Mouse (Mus musculus) cerebellum, adult 9-10 months (tissue): Measurements from ENCODE around the gene Sox8.
A peak's percentile ranks its signal among the peaks of the same experiment; 100 is the strongest.

Experiments
- DNase-seq: peaks from one replicate; pipeline ENCODE4 v3.0.0; 2022

The Sox8 gene

DNA sequence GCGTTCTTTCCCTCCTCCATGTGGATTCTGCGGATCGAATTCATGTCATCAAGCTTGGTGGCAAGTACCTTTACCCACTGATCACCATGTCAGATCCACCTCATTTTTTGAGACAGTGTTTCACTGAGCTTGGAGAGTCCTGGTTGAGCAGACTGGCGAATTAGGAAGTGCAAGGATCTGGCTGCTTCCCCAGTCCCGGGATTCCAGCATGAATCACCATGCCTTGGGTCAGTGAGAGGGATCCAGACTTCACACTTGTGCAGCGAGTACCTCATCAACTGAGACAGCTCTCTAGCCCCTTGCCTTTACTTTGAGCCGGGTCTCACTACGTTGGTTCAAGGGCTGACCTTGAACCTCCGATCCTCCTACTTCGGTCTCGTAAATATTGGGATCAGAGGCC is 19.2 kb downstream of the Sox8 start:
- no peak for DNase-seq

DNA sequence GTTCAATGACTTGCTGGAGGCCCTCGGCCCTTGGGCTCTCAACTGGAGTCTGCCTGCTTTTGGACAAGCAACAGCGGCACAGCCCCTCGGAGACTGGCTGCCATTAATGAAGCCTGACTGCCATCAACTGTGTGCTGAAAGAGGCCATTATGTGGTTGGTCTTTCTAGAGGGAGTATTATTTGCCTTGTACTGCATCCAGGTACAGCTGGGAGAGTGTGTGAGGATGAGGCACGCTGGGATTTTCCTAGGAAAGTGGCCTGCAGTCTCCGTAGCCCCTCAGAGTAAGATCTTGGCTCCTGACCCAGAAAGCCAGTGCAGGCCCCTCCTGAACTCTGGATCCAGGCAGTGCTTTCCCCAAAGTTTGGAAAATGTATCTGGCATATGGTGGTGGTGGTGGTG is 20.5 kb downstream of the Sox8 start:
- no peak for DNase-seq

DNA sequence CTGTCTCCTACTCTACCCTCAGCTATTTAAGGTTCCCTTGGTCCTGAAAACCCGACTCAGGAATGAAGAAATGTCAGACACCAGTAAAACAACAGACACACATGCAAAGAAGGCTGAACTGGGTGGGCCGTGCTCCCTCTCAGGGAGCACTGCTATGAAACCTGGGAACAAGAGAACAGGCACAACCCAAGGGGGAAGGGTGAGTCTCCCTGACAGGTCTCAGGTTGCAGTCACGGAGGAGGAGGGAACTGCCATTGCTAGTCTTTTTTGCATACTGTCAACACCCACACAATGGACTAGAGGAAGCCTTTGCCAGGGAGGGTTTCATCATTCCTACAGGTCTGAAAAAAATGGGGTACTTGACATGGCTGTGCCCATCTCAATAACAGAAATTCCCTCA is 23.5 kb downstream of the Sox8 start:
- no peak for DNase-seq

DNA sequence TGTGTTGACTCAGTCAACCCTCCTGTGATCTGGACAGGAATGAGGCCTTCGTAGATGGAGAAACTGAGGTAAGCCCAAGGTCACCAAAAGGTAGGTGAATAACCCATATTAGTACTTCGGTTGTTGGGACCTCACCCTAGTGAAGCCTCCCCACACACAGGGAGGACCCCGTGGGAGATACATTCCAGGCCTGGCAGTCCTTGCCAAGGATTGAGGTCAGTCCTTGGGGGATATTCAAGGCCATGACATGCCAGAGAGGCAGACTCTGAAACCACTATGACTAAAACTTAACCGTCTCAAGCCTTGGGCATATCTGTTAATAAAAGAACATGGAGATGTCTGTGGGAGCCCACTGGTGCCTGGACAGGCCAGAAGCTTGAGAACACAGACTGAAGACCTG is 28.7 kb downstream of the Sox8 start:
- no peak for DNase-seq

DNA sequence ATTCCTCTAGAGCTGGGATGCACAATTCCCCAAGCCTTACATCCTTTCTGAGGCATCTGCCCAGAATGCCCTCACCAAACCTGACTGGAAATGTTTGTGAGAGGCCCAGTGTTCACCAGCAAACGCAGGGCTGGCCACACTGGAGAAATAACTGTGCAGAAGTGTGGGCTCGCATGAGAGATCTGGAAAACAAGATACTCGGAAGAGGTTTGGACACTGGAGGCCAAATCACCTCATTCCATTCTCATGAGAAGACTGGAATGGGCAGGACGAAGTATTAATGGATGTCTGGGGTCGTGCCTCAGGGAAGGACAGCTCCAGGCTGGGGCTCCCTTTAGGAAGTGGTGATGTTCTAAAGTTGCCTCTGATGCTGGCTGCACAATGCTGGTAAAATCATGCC is 29.8 kb downstream of the Sox8 start:
- no peak for DNase-seq

DNA sequence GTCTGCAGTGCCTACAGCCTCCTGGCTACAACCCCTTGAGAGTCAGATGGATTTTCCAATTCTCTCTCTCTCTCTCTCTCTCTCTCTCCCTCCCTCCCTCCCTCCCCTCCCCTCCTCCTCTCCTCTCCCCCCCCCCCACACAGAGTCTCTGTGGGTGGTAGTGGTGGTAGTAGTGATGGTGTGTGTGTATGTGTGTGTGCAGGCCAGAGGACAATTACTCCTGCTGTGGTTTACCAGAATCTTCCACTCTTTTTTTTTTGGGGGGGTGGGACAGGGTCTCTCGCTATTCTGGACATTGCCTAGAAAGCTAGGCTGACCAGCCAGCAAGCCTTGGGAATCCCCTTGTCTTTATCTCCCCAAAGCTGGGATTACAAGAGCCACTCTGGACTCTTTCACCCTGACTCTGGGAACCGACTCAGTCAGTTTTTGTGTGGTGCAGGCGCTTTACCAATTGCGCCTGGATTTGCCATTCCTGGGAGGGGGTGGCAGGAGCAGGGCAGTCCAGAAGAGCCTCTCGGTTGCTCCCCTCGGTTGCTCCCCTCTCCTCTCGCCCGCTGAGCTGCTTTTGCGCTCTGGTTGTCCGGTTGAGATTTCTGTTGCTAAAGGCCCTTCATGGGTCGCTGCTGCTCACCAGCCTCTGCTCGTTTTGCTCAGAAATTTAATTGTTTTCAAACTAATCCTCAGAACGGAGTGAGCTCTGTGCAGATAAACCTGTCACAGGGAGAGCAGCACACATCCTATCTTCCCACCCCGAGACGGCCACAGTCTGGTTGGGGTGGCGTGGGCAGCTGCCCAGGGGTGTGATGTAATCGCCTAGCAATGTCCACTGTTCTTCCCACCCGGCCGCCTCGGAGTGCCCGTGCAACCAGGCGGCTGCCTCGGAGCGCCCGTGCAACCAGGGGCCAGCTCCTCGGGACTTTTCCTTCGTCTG is 31.3 kb downstream of the Sox8 start:
- DNase-seq = no peak

DNA sequence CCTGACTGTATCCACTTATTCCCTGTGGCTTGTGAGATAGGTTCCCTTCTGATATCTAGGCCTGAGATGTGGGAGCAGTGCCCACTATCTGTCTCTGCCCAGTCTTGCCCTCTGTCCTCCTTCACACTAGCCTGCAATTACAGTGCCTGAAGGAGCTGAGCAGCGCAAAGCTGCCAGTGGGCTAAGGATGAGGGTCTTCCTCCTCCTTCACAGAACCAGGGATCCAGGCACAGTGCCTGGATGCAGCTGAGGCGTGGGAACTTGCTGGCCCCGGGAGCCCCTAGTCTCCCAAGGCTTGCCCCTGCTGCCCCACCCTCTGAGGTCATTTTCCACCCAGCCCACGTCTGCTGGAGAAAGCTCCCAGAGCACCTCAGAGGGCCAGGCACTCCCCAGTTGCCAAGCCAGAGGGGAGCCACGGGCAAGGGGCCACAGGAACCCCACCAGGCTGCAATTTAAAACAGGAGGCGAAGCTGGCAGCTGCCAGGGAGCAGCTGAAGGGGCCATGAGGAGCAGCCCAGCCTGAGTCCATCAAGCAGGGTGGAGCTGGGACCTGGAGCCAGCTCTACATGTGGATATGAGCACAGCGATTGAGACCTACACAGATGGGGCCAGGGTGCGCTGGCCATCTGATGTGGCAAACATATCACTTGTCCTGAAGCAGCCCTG is 40.0 kb downstream of the Sox8 start:
- DNase-seq = no peak

DNA sequence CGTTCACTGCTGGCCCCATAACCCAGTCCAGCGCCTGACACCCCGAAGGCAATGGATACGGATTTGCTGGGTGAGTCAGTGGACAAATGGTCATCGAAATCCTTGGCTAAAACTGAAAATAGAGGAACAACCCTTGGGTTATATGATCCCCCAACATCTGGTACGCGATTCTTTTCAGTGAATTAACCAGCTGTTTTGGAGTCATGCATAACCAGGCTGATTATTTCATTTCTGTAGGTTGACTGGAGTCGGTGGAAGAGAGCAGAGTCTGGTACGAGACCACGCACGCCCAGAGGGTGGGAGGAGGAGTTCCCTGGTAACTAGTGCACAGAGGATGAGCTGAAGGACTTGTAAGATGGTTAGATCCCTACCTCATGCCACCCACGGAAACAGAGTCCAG is 48.4 kb downstream of the Sox8 start:
- no peak for DNase-seq

DNA sequence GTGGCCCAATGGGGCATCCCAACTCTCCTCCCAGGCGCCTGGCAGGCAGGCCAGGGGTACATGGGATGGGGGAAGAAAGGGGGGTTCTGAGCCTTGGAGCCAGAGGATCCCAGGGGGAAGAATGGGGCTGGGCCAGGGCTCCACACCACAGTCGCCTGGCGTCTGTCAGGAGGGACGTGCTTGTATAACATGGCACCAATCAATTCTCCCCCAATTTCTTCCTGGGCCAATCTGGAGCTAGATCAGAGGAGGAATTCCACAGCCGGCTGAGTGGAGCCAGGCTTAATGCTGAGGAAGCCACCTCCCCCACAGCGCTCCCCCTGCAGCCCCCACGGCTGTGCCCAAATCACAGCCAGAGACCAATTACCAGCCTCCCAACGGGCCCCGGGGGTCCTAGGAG is 50.0 kb downstream of the Sox8 start:
- DNase-seq = no peak

DNA sequence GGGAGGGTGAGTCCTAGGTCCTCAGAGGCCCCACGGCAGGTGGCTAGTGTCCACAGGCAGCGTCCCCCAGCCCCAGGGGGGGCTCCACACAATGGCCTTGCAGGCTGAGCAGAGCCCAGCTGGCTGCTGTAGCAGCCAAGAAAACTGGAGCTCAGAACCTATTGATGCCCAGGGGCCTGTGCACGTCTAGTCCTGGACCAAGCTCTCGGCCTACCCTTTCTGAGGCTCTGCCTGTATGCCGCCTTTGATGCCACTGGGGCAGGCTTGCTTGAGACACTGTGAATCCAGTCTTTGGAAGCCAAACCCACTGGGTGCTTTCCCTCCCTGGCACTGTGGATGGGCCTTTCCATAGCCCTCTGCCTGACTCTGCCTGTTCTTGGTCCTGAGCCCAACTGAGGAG is 51.0 kb downstream of the Sox8 start:
- DNase-seq = peak; percentile 18

DNA sequence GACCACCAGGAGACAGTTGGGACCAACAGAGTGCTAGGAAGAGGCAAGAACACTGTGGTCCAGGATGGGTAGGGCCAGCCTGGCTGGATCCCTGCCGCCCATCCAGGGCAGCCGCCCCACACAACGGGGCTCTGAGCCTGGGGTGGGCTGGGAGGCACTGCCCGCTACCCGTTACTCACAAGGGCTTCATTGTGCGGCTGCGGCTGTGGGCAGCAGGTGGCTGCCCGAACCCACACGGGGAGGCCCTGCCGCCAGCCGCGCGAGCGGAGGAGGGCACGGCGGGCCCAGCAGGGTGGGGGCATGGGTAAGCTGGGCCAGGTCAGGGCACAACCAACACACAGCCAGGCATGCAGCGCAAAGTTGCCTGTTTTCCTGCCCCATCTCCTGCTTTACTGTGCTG is 52.3 kb downstream of the Sox8 start:
- DNase-seq = peak; percentile 13

DNA sequence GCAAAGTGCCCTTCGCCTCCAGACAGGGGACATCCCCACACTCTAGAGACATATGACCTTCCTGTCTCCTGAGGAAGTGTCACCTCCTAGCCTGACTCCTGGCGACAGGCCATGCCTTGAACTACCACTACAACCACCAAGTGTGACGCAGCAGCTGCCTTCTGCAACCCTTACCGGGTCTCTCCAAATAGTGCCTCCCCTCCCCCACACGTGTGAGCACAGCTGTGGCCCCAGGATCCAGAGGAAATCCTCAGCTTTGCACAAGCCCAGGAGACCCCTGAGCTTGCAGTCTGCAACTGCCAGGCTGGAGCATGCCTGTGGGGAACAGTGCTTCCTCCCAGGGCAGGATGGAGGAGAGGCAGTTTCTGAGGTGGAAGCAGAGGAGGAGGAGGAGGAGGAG is 54.2 kb downstream of the Sox8 start:
- DNase-seq = no peak
